Mouse (Mus musculus): ENCODE results near the gene Inppl1. TPM values are rescaled to one million over a fixed set of nuclear protein-coding genes. Genes with fewer than 3 reads are reported as not detected.

Gene Inppl1
- polyA plus RNA-seq, 1 experiment: 108 TPM

DNA sequence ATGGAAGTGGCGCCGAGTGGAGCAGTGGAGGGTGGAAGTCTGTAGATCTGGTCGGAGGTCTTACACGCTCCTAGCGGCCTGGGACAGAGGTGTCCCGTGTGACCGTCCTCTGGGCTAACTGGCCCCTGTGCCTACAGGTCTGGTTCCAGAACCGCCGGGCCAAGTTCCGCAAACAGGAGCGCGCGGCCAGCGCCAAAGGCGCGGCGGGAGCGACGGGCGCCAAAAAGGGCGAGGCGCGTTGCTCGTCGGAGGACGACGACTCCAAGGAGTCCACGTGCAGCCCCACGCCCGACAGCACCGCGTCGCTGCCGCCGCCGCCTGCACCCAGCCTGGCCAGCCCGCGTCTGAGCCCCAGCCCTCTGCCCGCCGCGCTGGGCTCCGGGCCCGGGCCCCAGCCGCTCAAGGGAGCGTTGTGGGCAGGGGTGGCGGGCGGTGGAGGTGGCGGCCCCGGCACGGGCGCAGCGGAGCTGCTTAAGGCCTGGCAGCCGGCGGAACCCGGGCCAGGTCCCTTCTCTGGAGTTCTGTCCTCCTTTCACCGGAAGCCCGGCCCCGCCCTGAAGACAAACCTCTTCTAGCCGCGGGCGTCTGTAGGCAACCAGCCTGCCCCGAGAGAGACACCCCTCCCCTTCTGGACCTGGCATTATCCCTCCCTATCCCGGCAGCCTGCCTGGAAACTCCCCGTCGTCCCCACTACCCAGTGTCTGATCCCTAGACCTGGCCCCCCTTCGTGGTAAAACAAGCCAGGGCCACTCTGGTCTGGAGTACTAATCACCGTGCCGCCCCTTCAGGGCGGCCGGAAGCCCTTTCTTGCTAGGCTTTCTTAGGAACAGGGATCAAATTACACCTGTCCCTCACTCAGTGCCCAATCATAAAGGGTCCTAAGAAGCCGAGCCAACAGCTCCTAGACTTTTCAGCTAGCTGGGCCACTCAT, 16.2 kb downstream of the Inppl1 start:
- H3K4me1 ChIP-seq (ENCODE audit: control insufficient read depth, insufficient read depth, insufficient read length, low read length): peaks cover 20% of the 10 kb centered on the region
- peaks cover 47% of the 10 kb centered on the region for H3K27me3 ChIP-seq (ENCODE audit: control insufficient read depth, insufficient read depth, low read length)
- peak overlapping the region; percentile 53 for H3K4me3 ChIP-seq (ENCODE audit: low read depth, low read length)
- H3K36me3 ChIP-seq (ENCODE audit: control insufficient read depth, insufficient read depth, low read length): peaks cover 29% of the 10 kb centered on the region
- TF ChIP-seq CTCF (IDR thresholded peaks at IDR 0.05; ENCODE audit: extremely low read depth, insufficient read length, insufficient replicate concordance, low read depth, low read length): no peak
- TF ChIP-seq POLR2A (IDR thresholded peaks at IDR 0.05; ENCODE audit: low read depth, low read length): no peak
- WGBS: under 1% methylated on average over 71 of the region's 71 CpGs
- no peak overlapping the region for H3K27ac ChIP-seq (ENCODE audit: insufficient read depth, low read depth, low read length)

DNA sequence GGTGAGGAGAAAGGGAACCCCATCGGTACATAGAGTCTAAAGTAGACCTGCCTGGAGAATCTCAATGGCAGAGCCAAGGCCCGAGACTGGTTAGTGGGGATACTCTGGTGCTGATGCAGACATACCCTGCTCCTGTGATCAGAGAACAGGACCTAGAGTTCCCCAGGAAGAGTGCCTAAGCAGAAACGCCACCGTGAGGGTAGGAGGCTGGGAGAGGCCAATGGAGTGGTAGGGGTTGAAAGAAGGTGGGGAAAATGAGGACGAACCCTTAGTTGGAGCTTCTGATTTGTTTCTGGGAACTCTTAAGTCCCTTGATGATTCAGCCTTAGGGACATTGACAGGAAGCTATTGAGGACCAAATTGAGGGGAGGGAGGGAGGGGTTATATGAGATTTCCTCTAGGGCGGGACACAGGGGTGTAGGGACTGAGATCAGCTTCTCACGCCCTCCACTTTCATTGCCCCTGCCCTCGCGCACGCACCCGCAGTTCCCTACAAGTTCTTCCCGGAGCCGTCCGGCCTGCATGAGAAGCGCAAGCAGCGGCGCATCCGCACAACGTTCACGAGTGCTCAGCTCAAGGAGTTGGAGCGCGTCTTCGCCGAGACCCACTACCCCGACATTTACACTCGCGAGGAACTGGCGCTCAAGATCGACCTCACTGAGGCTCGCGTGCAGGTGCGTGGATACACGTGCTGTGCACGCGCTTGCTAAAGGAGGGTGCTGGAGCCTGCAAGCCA, 17.6 kb downstream of the Inppl1 start:
- Histone ChIP-seq H3K27ac (ENCODE audit: insufficient read depth, low read depth, low read length) (no peak overlapping the region), H3K36me3 (ENCODE audit: control insufficient read depth, insufficient read depth, low read length) (peaks cover 16% of the 10 kb centered on the region), H3K4me1 (ENCODE audit: control insufficient read depth, insufficient read depth, insufficient read length, low read length) (peaks cover 20% of the 10 kb centered on the region), H3K4me3 (ENCODE audit: low read depth, low read length) (peak overlapping the region; percentile 35), H3K27me3 (ENCODE audit: control insufficient read depth, insufficient read depth, low read length) (peaks cover 49% of the 10 kb centered on the region)
- WGBS: 7% methylated on average over 35 of the region's 35 CpGs
- TF ChIP-seq POLR2A (IDR thresholded peaks at IDR 0.05; ENCODE audit: low read depth, low read length) (no peak), CTCF (IDR thresholded peaks at IDR 0.05; ENCODE audit: extremely low read depth, insufficient read length, insufficient replicate concordance, low read depth, low read length) (no peak)

GRCm38 (mm10) chr7:101817861-101818401, 20.1 kb downstream of the Inppl1 start, which contains the start of gene Phox2a:
Gene Phox2a, plus strand, starts transcription at chr7:101818313.
- no peaks in the 10 kb centered on the region for H3K36me3 ChIP-seq (ENCODE audit: control insufficient read depth, insufficient read depth, low read length)
- H3K4me1 ChIP-seq (ENCODE audit: control insufficient read depth, insufficient read depth, insufficient read length, low read length): peaks cover 20% of the 10 kb centered on the region
- WGBS: 3% methylated on average over 44 of the region's 45 CpGs
- TF ChIP-seq CTCF (IDR thresholded peaks at IDR 0.05; ENCODE audit: extremely low read depth, insufficient read length, insufficient replicate concordance, low read depth, low read length) (no peak), POLR2A (IDR thresholded peaks at IDR 0.05; ENCODE audit: low read depth, low read length) (no peak)
- peak within 1 kb of the TSS; percentile 5; the same call in 1 of the 2 replicates for H3K4me3 ChIP-seq (ENCODE audit: low read depth, low read length)
- no peak within 1 kb of the TSS for H3K27ac ChIP-seq (ENCODE audit: insufficient read depth, low read depth, low read length)
- H3K27me3 ChIP-seq (ENCODE audit: control insufficient read depth, insufficient read depth, low read length): peaks cover 49% of the 10 kb centered on the region

- Histone ChIP-seq H3K27ac (ENCODE audit: insufficient read depth, low read depth, low read length) (no peak overlapping the region), H3K4me3 (ENCODE audit: low read depth, low read length) (no peak overlapping the region), H3K36me3 (ENCODE audit: control insufficient read depth, insufficient read depth, low read length) (peaks cover 3% of the 10 kb centered on the region; the same call in 1 of the 2 replicates), H3K4me1 (ENCODE audit: control insufficient read depth, insufficient read depth, insufficient read length, low read length) (no peaks in the 10 kb centered on the region), H3K27me3 (ENCODE audit: control insufficient read depth, insufficient read depth, low read length) (no peaks in the 10 kb centered on the region)
- TF ChIP-seq CTCF (IDR thresholded peaks at IDR 0.05; ENCODE audit: extremely low read depth, insufficient read length, insufficient replicate concordance, low read depth, low read length) (no peak), POLR2A (IDR thresholded peaks at IDR 0.05; ENCODE audit: low read depth, low read length) (no peak)
- WGBS: 90% methylated on average over 1 of the region's 1 CpGs
These were observed 61.0 kb downstream of the Inppl1 start for GRCm38 (mm10) chr7:101777053-101777452.

- Histone ChIP-seq H3K27me3 (ENCODE audit: control insufficient read depth, insufficient read depth, low read length) (no peaks in the 10 kb centered on the region), H3K36me3 (ENCODE audit: control insufficient read depth, insufficient read depth, low read length) (no peaks in the 10 kb centered on the region), H3K27ac (ENCODE audit: insufficient read depth, low read depth, low read length) (no peak overlapping the region), H3K4me1 (ENCODE audit: control insufficient read depth, insufficient read depth, insufficient read length, low read length) (no peaks in the 10 kb centered on the region), H3K4me3 (ENCODE audit: low read depth, low read length) (no peak overlapping the region)
- 56% methylated on average over 8 of the region's 8 CpGs for WGBS
- TF ChIP-seq CTCF (IDR thresholded peaks at IDR 0.05; ENCODE audit: extremely low read depth, insufficient read length, insufficient replicate concordance, low read depth, low read length) (no peak), POLR2A (IDR thresholded peaks at IDR 0.05; ENCODE audit: low read depth, low read length) (no peak)
These were observed 65.3 kb downstream of the Inppl1 start for GRCm38 (mm10) chr7:101772687-101773086.

Other genes with a start within 250 kb of the Inppl1 start
- gene Clpb, start 174.6 kb downstream of the Inppl1 start, polyA plus RNA-seq (2012; rRNA removed): 5.5 and 7.2 TPM in 2 replicates
- gene Phox2a, start 19.9 kb downstream of the Inppl1 start, polyA plus RNA-seq (2012; rRNA removed): 0.52 and 0.61 TPM in 2 replicates
- gene Folr2, start 19.0 kb upstream of the Inppl1 start, polyA plus RNA-seq (2012; rRNA removed): 0.52 and 7.5 TPM in 2 replicates
- gene Anapc15, start 25.5 kb upstream of the Inppl1 start, polyA plus RNA-seq (2012; rRNA removed): 13.2 and 22.6 TPM in 2 replicates
- 0.84 and 0.85 TPM in 2 replicates for gene Folr1, start 32.6 kb upstream of the Inppl1 start, polyA plus RNA-seq (2012; rRNA removed)
- 117 and 177 TPM in 2 replicates for gene Lamtor1, start 67.7 kb upstream of the Inppl1 start, polyA plus RNA-seq (2012; rRNA removed)
- 0.03 TPM in 1 of 2 replicates, not detected in the other for gene Tomt, start 68.1 kb upstream of the Inppl1 start, polyA plus RNA-seq (2012; rRNA removed)
- gene Lrrc51, start 95.7 kb upstream of the Inppl1 start, polyA plus RNA-seq (2012; rRNA removed): 2.8 and 3.4 TPM in 2 replicates
- 43.1 and 63.1 TPM in 2 replicates for gene Numa1, start 95.9 kb upstream of the Inppl1 start, polyA plus RNA-seq (2012; rRNA removed)
- 6.2 and 11.2 TPM in 2 replicates for gene Il18bp, start 180.5 kb upstream of the Inppl1 start, polyA plus RNA-seq (2012; rRNA removed)
- gene Rnf121, start 227.2 kb upstream of the Inppl1 start, polyA plus RNA-seq (2012; rRNA removed): 16.1 and 26.0 TPM in 2 replicates
- 4.5 and 8.3 TPM in 2 replicates for gene Xndc1, start 227.3 kb upstream of the Inppl1 start, polyA plus RNA-seq (2012; rRNA removed)
- 0.88 and 1.6 TPM in 2 replicates for gene Xntrpc, start 227.5 kb upstream of the Inppl1 start, polyA plus RNA-seq (2012; rRNA removed)
- gene Trpc2, start 244.9 kb upstream of the Inppl1 start, polyA plus RNA-seq (2012; rRNA removed): 0.28 and 0.89 TPM in 2 replicates

Data from small intestine, adult 2 months (tissue).